In genomic region chr6:39263615-39264014, GRCm38 (mm10) we compare ENCODE assay signal across 18 mouse cellular contexts. TPM values are rescaled to one million over a fixed set of nuclear protein-coding genes. Genes with fewer than 3 reads are reported as not detected.
DNase-seq lines count a peak whose midpoint lies in the region; ATAC-seq and TF ChIP-seq lines count a peak whose summit lies in the region.
"Had no signal": no experiment of that assay in that cellular context is flagged by ENCODE, and none has a peak within 500 bp of the region (broad histone marks: within the 10 kb centered on the region; RNA-seq: fewer than 3 reads in every experiment).

No protein-coding gene starts in this region.

- H3K27me3 ChIP-seq in stomach, postnatal 0 days (ENCODE audit: control insufficient read depth, insufficient read depth, low read length), result no peaks in the 10 kb centered on the region
- H3K27me3 ChIP-seq: heart, embryonic 15.5 days; limb, embryonic 15.5 days; midbrain, embryonic 15.5 days had no signal

- TF ChIP-seq POLR2A in lung, adult 2 months (IDR thresholded peaks at IDR 0.05; ENCODE audit: borderline replicate concordance, extremely low read depth, low read depth, low read length), result no peak

- H3K27ac ChIP-seq in stomach, postnatal 0 days (replicated peaks), result 0 out of 2 replicates have a peak overlapping the region, but pooled peaks have one; percentile 41
- H3K27ac ChIP-seq: forebrain, embryonic 12.5 days; heart, embryonic 15.5 days; midbrain, embryonic 15.5 days had no signal

- no peak overlapping the region for H3K4me3 ChIP-seq in lung, adult 2 months (replicated peaks; ENCODE audit: extremely low read depth, low read depth, low read length)
- no peak overlapping the region for H3K4me3 ChIP-seq in stomach, postnatal 0 days (ENCODE audit: low read depth, low read length)
- H3K4me3 ChIP-seq: forebrain, embryonic 12.5 days; heart, embryonic 15.5 days; limb, embryonic 15.5 days; midbrain, embryonic 15.5 days had no signal

- peak; percentile 69 to 80 for DNase-seq in lung, adult 18-20 months
- DNase-seq in lung, adult 2 months, result no peak
- peak; percentile 31 to 47 for DNase-seq in gastrocnemius, adult 8-10 months (ENCODE audit: low spot score in 2 of 2)
- peak; percentile 57 for DNase-seq in heart, postnatal 4 days
- DNase-seq in stomach, postnatal 0 days (ENCODE audit: low spot score), result peak; percentile 41
- no peak for DNase-seq in cerebellum, adult 18-20 months
- DNase-seq in frontal cortex, adult 2 months (ENCODE audit: extremely low spot score in 1 of 2, low spot score in 1 of 2), result no peak
- DNase-seq: cerebellum, postnatal 14 days; kidney, adult 18-20 months; kidney, postnatal 10 days; layer of hippocampus, adult 9-11 months; retina, postnatal 1 day; right cerebral cortex, postnatal 4 days had no signal

- TF ChIP-seq CTCF in lung, adult 2 months (IDR thresholded peaks at IDR 0.05; ENCODE audit: insufficient read depth, low read length), result no peak
- no peak for TF ChIP-seq CTCF in stomach, postnatal 0 days (IDR thresholded peaks at IDR 0.05; ENCODE audit: low read depth)

- no peaks in the 10 kb centered on the region for H3K4me1 ChIP-seq in lung, adult 2 months (ENCODE audit: control insufficient read depth, insufficient read depth, low read length)
- H3K4me1 ChIP-seq in stomach, postnatal 0 days (replicated peaks; ENCODE audit: control insufficient read depth, insufficient read depth), result no peaks in the 10 kb centered on the region
- H3K4me1 ChIP-seq: forebrain, embryonic 12.5 days; midbrain, embryonic 15.5 days had no signal

- no peak overlapping the region for H3K4me2 ChIP-seq in stomach, postnatal 0 days (replicated peaks; ENCODE audit: low read depth)
- H3K4me2 ChIP-seq: forebrain, embryonic 12.5 days; heart, embryonic 15.5 days; limb, embryonic 15.5 days; midbrain, embryonic 15.5 days had no signal

- H3K9me3 ChIP-seq in stomach, postnatal 0 days (ENCODE audit: control insufficient read depth, low read length), result no peaks in the 10 kb centered on the region
- H3K9me3 ChIP-seq: forebrain, embryonic 12.5 days; heart, embryonic 15.5 days; limb, embryonic 15.5 days; midbrain, embryonic 15.5 days had no signal

- no peak for ATAC-seq in stomach, postnatal 0 days (ENCODE audit: low FRiP score, low TSS enrichment)
- ATAC-seq: hindbrain, embryonic 16.5 days; midbrain, embryonic 15.5 days had no signal

- 61% methylated on average over 8 of the region's 8 CpGs for WGBS in lung, adult 2 months
- WGBS in stomach, postnatal 0 days, result 58% methylated on average over 8 of the region's 8 CpGs

- H3K36me3 ChIP-seq in stomach, postnatal 0 days (ENCODE audit: control insufficient read depth, insufficient read depth, low read length), result no peaks in the 10 kb centered on the region
- H3K36me3 ChIP-seq: forebrain, embryonic 12.5 days; heart, embryonic 15.5 days; limb, embryonic 15.5 days; midbrain, embryonic 15.5 days had no signal

- no peak overlapping the region for H3K9ac ChIP-seq in stomach, postnatal 0 days (ENCODE audit: low read length)
- H3K9ac ChIP-seq: forebrain, embryonic 12.5 days; heart, embryonic 15.5 days; limb, embryonic 15.5 days; midbrain, embryonic 15.5 days had no signal

- no peak for TF ChIP-seq EP300 in stomach, postnatal 0 days (optimal IDR thresholded peaks at IDR 0.05)

RNA-seq across cellular contexts. Expression of gene Kdm7a, which starts 57.0 kb away (rescaled TPM):
- 2.7 and 4.0 TPM in 2 replicates for polyA plus RNA-seq in lung, adult 2 months (2012; rRNA removed)
- total RNA-seq in gastrocnemius, adult 8-10 months (2022), result 10 to 100 TPM; 26.3 to 34.3 (median 28.9) TPM
- 10 to 100 TPM; 12.3 to 12.5 TPM for total RNA-seq in heart, postnatal 4 days (2021)
- polyA plus RNA-seq in stomach, postnatal 0 days (2015; fragmentation: Nextera tagmentation; extraction: Ambion mirVana), result 2.5 and 2.6 TPM in 2 replicates
- 13.2 and 13.3 TPM in 2 replicates for polyA plus RNA-seq in frontal cortex, adult 2 months (2012; rRNA removed)

Comparison
In these comparisons a context has a peak if more than half of its experiments do, and no peak if none do; other contexts are left out.
1. DNase-seq: peak in lung, adult 18-20 months (2 of 2), gastrocnemius, adult 8-10 months (2 of 2), heart, postnatal 4 days (single experiment) and stomach, postnatal 0 days (single experiment); none in lung, adult 2 months (single experiment), cerebellum, adult 18-20 months (0 of 2) and frontal cortex, adult 2 months (0 of 2).